Mouse (Mus musculus) CH12.LX (cell line): ENCODE data around the gene Pitpnm2. TPM values are rescaled to one million over a fixed set of nuclear protein-coding genes. Genes with fewer than 3 reads are reported as not detected.

ENCODE experiments used
- DNase-seq: peaks from one replicate; pipeline ENCODE4 v3.0.0-alpha.2; 2013; ENCODE audit errors: extremely low read depth
- H3K27ac ChIP-seq: 2 replicates; pipeline ENCODE4 v1.5.1; 2012; ENCODE audit warnings: low read depth, mild to moderate bottlenecking, control low read depth, moderate library complexity; ENCODE audit not compliant: insufficient read depth
- H3K27me3 ChIP-seq: replicated peaks from 2 replicates; pipeline ENCODE3; 2012; ENCODE audit warnings: inconsistent platforms
- H3K36me3 ChIP-seq, 2 experiments: replicated peaks in 1 of 2; 2 replicates each; pipeline versions ENCODE3 to v1.6.1; 2012; ENCODE audit warnings: inconsistent platforms in 1 of 2, low read length in 1 of 2, mild to moderate bottlenecking in 1 of 2, mixed read lengths in 1 of 2, moderate library complexity in 1 of 2; ENCODE audit not compliant: control insufficient read depth in 1 of 2, insufficient read depth in 1 of 2
- H3K4me1 ChIP-seq, 2 experiments: 2 replicates each; pipeline ENCODE4 v1.6.1; 2012; ENCODE audit warnings: inconsistent platforms in 1 of 2, moderate library complexity in 1 of 2; ENCODE audit not compliant: insufficient read depth in 2 of 2, control insufficient read depth in 1 of 2
- H3K4me2 ChIP-seq: 2 replicates; pipeline ENCODE4 v1.6.1; 2012; ENCODE audit warnings: low read depth, mild to moderate bottlenecking, control low read depth; ENCODE audit not compliant: poor library complexity, insufficient read depth, severe bottlenecking
- H3K4me3 ChIP-seq, 3 experiments: fragments of 150-350 bp in 1 of 3; sonication (generic) in 1 of 3; replicated peaks in 1 of 3; 2 replicates each; pipeline versions ENCODE3 to v1.5.1; 2011 to 2012; ENCODE audit warnings: low read depth in 2 of 3, low read length in 2 of 3, mild to moderate bottlenecking in 2 of 3, moderate library complexity in 2 of 3, control low read depth in 1 of 3, improper control_type of control experiment in 1 of 3, inconsistent platforms in 1 of 3, mixed read lengths in 1 of 3; ENCODE audit not compliant: poor library complexity in 1 of 3
- H3K79me2 ChIP-seq: replicated peaks from 2 replicates; pipeline ENCODE4 v1.6.1; 2012; ENCODE audit warnings: mild to moderate bottlenecking, moderate library complexity; ENCODE audit not compliant: control insufficient read depth, poor library complexity, insufficient read depth, severe bottlenecking; ENCODE audit errors: extremely low read depth
- H3K9ac ChIP-seq: 2 replicates; pipeline ENCODE4 v1.6.1; 2012; ENCODE audit warnings: low read depth, mild to moderate bottlenecking, control low read depth, moderate library complexity; ENCODE audit not compliant: insufficient read depth
- H3K9me3 ChIP-seq: replicated peaks from 2 replicates; pipeline ENCODE3; 2012; ENCODE audit warnings: low read length, inconsistent platforms, mixed read lengths
- BHLHE40 ChIP-seq: IDR thresholded peaks from 2 replicates; pipeline ENCODE4 v1.6.1; 2011; ENCODE audit warnings: mild to moderate bottlenecking, low read depth, low read length, improper control_type of control experiment
- CTCF ChIP-seq, 2 experiments: IDR thresholded peaks in 1 of 2; conservative IDR thresholded peaks in 1 of 2; 2 replicates each; pipeline ENCODE4 v1.5.1; 2011 to 2012; ENCODE audit warnings: low read depth in 2 of 2, low read length in 2 of 2, improper control_type of control experiment in 1 of 2, inconsistent platforms in 1 of 2, mild to moderate bottlenecking in 1 of 2, moderate library complexity in 1 of 2
- E2F4 ChIP-seq: IDR thresholded peaks from 2 replicates; pipeline ENCODE4 v1.6.1; 2011; ENCODE audit warnings: low read depth, low read length, improper control_type of control experiment; ENCODE audit not compliant: insufficient replicate concordance
- ELF1 ChIP-seq: IDR thresholded peaks from 2 replicates; pipeline ENCODE4 v1.6.1; 2014; ENCODE audit warnings: low read depth, mild to moderate bottlenecking, inconsistent platforms, low read length, improper control_type of control experiment
- ETS1 ChIP-seq: conservative IDR thresholded peaks from 2 replicates; pipeline ENCODE4 v1.6.1; 2012; ENCODE audit warnings: low read depth, mild to moderate bottlenecking, inconsistent platforms, low read length, improper control_type of control experiment, moderate library complexity
- GABPA ChIP-seq: IDR thresholded peaks from 2 replicates; pipeline ENCODE4 v1.6.1; 2012; ENCODE audit warnings: low read depth, low read length, improper control_type of control experiment, inconsistent platforms; ENCODE audit not compliant: insufficient replicate concordance
- IRF4 ChIP-seq: IDR thresholded peaks from 2 replicates; pipeline ENCODE4 v1.6.1; 2014; ENCODE audit warnings: low read depth, mild to moderate bottlenecking, inconsistent platforms, low read length, improper control_type of control experiment
- JUND ChIP-seq: conservative IDR thresholded peaks from 2 replicates; pipeline ENCODE4 v1.6.1; 2011; ENCODE audit warnings: low read depth, low read length, improper control_type of control experiment
- KAT2A ChIP-seq: IDR thresholded peaks from 2 replicates; pipeline ENCODE4 v1.6.1; 2012; ENCODE audit warnings: low read length, improper control_type of control experiment, inconsistent platforms; ENCODE audit not compliant: insufficient replicate concordance
- MAFK ChIP-seq: IDR thresholded peaks from 2 replicates; pipeline ENCODE4 v1.6.1; 2011; ENCODE audit warnings: low read length, improper control_type of control experiment; ENCODE audit not compliant: insufficient replicate concordance
- PAX5 ChIP-seq: IDR thresholded peaks from 2 replicates; pipeline ENCODE4 v1.6.1; 2012; ENCODE audit warnings: low read length, inconsistent platforms, mixed read lengths
- POLR2A ChIP-seq: IDR thresholded peaks from 2 replicates; pipeline ENCODE4 v1.6.1; 2011; ENCODE audit warnings: low read depth, mild to moderate bottlenecking, improper control_type of control experiment, low read length
- RCOR1 ChIP-seq: conservative IDR thresholded peaks from 2 replicates; pipeline ENCODE4 v1.6.1; 2012; ENCODE audit warnings: low read depth, mild to moderate bottlenecking, inconsistent platforms, low read length, improper control_type of control experiment
- SIN3A ChIP-seq: IDR thresholded peaks from 2 replicates; pipeline ENCODE4 v1.6.1; 2012; ENCODE audit warnings: low read length, improper control_type of control experiment, inconsistent platforms
- SMC3 ChIP-seq: IDR thresholded peaks from 2 replicates; pipeline ENCODE4 v1.6.1; 2011; ENCODE audit warnings: low read depth, low read length, improper control_type of control experiment
- TCF12 ChIP-seq: IDR thresholded peaks from 2 replicates; pipeline ENCODE4 v1.6.1; 2014; ENCODE audit warnings: low read depth, mild to moderate bottlenecking, inconsistent platforms, low read length, improper control_type of control experiment
- UBTF ChIP-seq: IDR thresholded peaks from 2 replicates; pipeline ENCODE4 v1.6.1; 2012; ENCODE audit warnings: low read depth, mild to moderate bottlenecking, inconsistent platforms, low read length, improper control_type of control experiment, moderate library complexity
- USF1 ChIP-seq: IDR thresholded peaks from 2 replicates; pipeline ENCODE4 v1.6.1; 2014; ENCODE audit warnings: low read depth, mild to moderate bottlenecking, inconsistent platforms, low read length, improper control_type of control experiment
- USF2 ChIP-seq: conservative IDR thresholded peaks from 2 replicates; pipeline ENCODE4 v1.6.1; 2011; ENCODE audit warnings: low read depth, low read length, improper control_type of control experiment
- ZNF384 ChIP-seq: IDR thresholded peaks from 2 replicates; pipeline ENCODE4 v1.6.1; 2012; ENCODE audit warnings: low read depth, low read length, improper control_type of control experiment, inconsistent platforms
- dilution Hi-C: fragments of 300-500 bp; cut with MboI; formaldehyde crosslinking; loops from 2 replicates; pipeline ENCODE4 v1.14.3; 2020; ENCODE audit warnings: low sequenced_read_pairs; ENCODE audit not compliant: extremely low pct_unique_long_range_greater_than_20kb, extremely low pct_ligation_motif_present
- in situ Hi-C: fragments of 300-500 bp; cut with MboI; formaldehyde crosslinking; loops from 3 replicates; pipeline ENCODE4 v1.14.3; 2019; ENCODE audit warnings: low sequenced_read_pairs, low pct_ligation_motif_present, low pct_unique_long_range_greater_than_20kb, mixed read lengths
- polyA plus RNA-seq: library from polyadenylated mRNA; unstranded; fragments of >175 nt; gene quantifications from 2 replicates; pipeline ENCODE4 v1.2.1, GENCODE M21; 2012; ENCODE audit warnings: low read depth; ENCODE audit not compliant: insufficient read length
- total RNA-seq, 2 experiments: library from RNA; depleted of rRNA; stranded (reverse); fragments of 300-350 nt in 1 of 2; fragments of >200 nt in 1 of 2; gene quantifications; 2 replicates each; pipeline ENCODE4 v1.2.3; 2012 to 2014

The Pitpnm2 gene
- total and polyA plus RNA-seq, 3 experiments: 1.0 to 11.9 (median 5.3) TPM

DNA sequence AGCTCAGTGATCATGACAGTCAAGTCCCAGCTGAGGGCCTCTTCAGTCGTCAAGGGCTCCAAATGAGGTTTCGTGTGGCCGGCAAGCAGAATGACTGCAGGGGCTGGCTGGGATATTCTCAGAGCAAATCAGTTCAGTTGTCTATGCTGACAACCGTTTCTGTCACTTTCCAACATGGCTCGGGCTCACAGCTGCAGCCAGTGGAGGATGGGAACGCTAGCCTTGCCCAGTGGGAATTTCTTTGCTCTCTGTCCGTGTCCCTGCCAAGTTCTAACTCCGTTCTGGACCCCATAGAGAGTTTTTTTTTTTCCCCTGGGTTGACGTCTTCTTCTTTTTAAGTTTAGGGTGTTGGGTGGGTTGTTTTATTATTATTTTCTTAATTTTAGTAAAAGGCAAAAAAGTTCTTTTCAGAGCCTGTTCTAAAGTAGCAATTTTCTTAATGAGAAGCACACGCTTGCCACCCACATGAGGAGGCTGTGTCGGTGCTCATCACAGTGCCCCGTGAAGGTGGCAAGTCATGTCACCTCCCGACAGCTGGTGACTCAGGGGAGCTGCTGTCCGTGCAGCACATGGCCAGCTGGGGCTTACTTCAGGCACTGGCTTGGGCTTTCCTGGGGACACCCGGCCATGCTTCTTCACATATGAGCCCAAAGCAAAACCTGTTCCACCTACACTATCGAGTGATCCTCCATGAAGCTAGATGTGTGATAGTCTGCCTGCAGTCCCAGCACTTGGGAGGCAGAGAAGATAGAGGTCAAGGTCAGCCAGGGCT, 25.1 kb downstream of the Pitpnm2 start:
- no peak overlapping the region for H3K9ac ChIP-seq
- no peak overlapping the region for H3K4me3 ChIP-seq
- in situ Hi-C loops: no loop called here
- H3K9me3 ChIP-seq: no peaks in the 10 kb centered on the region
- no peaks in the 10 kb centered on the region for H3K79me2 ChIP-seq
- dilution Hi-C loops: no loop called here
- peaks cover 9 to 36% of the 10 kb centered on the region in 2 experiments for H3K4me1 ChIP-seq
- peaks cover 0 to 13% of the 10 kb centered on the region in 2 experiments for H3K36me3 ChIP-seq
- TF ChIP-seq POLR2A (no peak), ETS1 (no peak)
- no peak for DNase-seq
- no peak overlapping the region for H3K27ac ChIP-seq
- H3K4me2 ChIP-seq: no peak overlapping the region
- H3K27me3 ChIP-seq: no peaks in the 10 kb centered on the region

DNA sequence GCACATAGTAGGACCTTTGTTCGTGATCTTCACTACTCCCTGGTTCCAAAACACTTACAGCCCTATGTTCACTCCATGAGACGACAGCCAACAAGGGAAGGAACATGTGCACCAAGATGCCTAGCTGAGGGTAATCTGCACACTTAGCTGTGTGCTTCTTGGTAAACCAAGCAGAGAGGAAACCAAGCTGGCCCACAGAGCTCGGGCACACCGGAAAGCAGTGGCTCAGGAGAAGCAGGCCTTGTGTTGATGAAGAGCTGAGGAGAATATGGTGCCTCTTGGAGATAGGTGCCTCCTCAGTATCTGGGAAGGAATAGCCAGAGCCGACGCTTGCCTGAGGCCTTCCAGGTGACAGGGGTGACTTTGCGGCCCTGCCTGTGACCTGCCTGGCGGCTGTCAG, 26.0 kb downstream of the Pitpnm2 start:
- Histone ChIP-seq H3K4me1 (peaks cover 14 to 46% of the 10 kb centered on the region in 2 experiments), H3K4me2 (no peak overlapping the region), H3K36me3 (peaks cover 0 to 13% of the 10 kb centered on the region in 2 experiments), H3K9ac (no peak overlapping the region), H3K4me3 (no peak overlapping the region), H3K27ac (no peak overlapping the region), H3K79me2 (no peaks in the 10 kb centered on the region), H3K27me3 (no peaks in the 10 kb centered on the region), H3K9me3 (no peaks in the 10 kb centered on the region)
- no peak for DNase-seq
- dilution Hi-C loops: no loop called here
- TF ChIP-seq ELF1: no peak
- no peak for TF ChIP-seq USF2
- TF ChIP-seq USF1: no peak
- no peak for TF ChIP-seq UBTF
- no peak for TF ChIP-seq SMC3
- no peak for TF ChIP-seq JUND
- TF ChIP-seq GABPA: no peak
- TF ChIP-seq SIN3A: no peak
- no peak for TF ChIP-seq MAFK
- TF ChIP-seq ZNF384: no peak
- no peak for TF ChIP-seq TCF12
- no peak for TF ChIP-seq E2F4
- TF ChIP-seq IRF4: no peak
- no peak for TF ChIP-seq PAX5
- no peak for TF ChIP-seq RCOR1
- TF ChIP-seq BHLHE40: no peak
- TF ChIP-seq CTCF (conservative IDR thresholded peaks at IDR 0.05 in 1 of 2, IDR thresholded peaks at IDR 0.05 in 1 of 2; ENCODE audit: low read depth in 2 of 2, low read length in 2 of 2): no peak
- TF ChIP-seq KAT2A: no peak
- in situ Hi-C loops: no loop called here
